Mouse (Mus musculus): ENCODE data around the gene Tenm2. TPM values are rescaled to one million over a fixed set of nuclear protein-coding genes. Genes with fewer than 3 reads are reported as not detected.

The Tenm2 gene
- polyA plus RNA-seq, 1 experiment, result 0.13 TPM

DNA sequence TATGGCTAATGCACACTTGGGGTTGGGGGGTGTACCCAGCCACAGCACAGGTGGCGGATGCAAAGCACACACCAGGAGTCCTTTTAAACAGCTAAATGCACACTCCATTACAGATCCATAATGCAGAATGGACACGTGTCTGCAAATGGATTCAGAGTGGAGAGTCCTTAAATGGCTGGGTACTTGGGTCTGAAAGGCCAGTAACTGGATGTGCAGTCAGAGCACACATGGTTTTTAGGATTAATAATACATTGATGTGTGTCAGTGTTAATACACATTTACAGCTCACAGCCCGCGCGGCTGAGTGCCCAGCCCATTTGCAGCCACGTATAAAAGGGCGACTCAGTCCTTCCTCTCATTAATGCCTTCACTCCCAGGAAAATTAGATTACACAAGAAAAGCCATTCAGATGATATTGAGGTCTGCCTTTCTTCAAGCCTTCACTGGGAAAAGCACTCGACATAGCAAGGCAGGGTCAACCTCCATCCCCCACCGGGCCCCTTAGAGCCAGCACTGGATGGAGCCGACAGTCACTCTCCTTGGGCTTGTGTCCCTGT lies 1073.9 kb downstream of the Tenm2 start:
- 80% methylated on average over 10 of the region's 10 CpGs for WGBS
- TF ChIP-seq CTCF (IDR thresholded peaks at IDR 0.05; ENCODE audit: extremely low read depth, insufficient read length, insufficient replicate concordance, low read depth, low read length), result no peak
- no peak for TF ChIP-seq POLR2A (IDR thresholded peaks at IDR 0.05; ENCODE audit: low read depth, low read length)

DNA sequence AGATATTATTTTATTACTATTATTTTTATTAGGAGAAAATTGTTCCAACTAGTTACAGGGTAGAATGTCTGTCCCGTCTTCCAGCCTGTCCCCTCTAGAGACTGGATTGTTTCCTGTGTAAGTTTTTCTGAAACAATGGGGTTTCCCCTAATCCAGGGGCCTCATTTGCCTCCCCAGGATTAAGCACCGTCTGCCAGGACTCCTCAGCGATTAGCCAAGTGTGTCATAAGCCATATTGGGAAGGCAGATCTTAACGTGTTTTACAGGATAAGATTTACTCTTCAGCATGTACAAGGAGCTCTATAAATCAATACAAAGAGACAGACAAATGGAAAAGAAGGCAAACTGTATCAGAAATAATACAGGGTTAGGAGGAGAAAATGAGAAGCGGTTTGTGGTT lies 1082.3 kb downstream of the Tenm2 start:
- Histone ChIP-seq H3K4me1 (ENCODE audit: control insufficient read depth, insufficient read depth, insufficient read length, low read length) (no peaks in the 10 kb centered on the region), H3K27ac (ENCODE audit: insufficient read depth, low read depth, low read length) (no peak overlapping the region), H3K36me3 (ENCODE audit: control insufficient read depth, insufficient read depth, low read length) (no peaks in the 10 kb centered on the region), H3K4me3 (ENCODE audit: low read depth, low read length) (no peak overlapping the region), H3K27me3 (ENCODE audit: control insufficient read depth, insufficient read depth, low read length) (no peaks in the 10 kb centered on the region)
- WGBS, result 47% methylated on average over 5 of the region's 5 CpGs
- TF ChIP-seq POLR2A (IDR thresholded peaks at IDR 0.05; ENCODE audit: low read depth, low read length) (no peak), CTCF (IDR thresholded peaks at IDR 0.05; ENCODE audit: extremely low read depth, insufficient read length, insufficient replicate concordance, low read depth, low read length) (no peak)

More for the DNA sequence above, 1073.9 kb downstream of the Tenm2 start:
- Histone ChIP-seq H3K27me3 (ENCODE audit: control insufficient read depth, insufficient read depth, low read length) (no peaks in the 10 kb centered on the region), H3K27ac (ENCODE audit: insufficient read depth, low read depth, low read length) (no peak overlapping the region), H3K4me3 (ENCODE audit: low read depth, low read length) (no peak overlapping the region), H3K4me1 (ENCODE audit: control insufficient read depth, insufficient read depth, insufficient read length, low read length) (no peaks in the 10 kb centered on the region), H3K36me3 (ENCODE audit: control insufficient read depth, insufficient read depth, low read length) (no peaks in the 10 kb centered on the region)

DNA sequence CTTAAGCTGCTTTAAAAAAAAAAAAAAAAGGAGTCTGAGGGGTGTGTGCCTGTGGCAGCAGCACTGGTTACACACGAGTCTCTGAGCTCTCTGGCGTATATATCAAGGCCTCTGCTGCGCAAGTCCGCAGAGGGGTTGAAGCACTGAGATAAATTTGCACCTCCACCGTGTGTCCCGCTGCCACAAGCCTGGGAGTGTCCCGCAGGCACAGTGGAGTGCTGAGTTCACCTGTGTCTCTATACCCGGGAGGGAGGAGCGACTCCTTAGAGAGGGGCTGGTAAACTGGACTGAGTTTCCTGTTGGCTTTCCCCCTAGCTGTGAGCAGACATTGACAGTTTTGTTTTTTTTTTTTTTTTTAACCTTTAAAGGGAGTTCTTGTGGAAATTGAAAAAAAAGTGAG lies 1082.8 kb downstream of the Tenm2 start:
- H3K4me1 ChIP-seq (ENCODE audit: control insufficient read depth, insufficient read depth, insufficient read length, low read length), result no peaks in the 10 kb centered on the region
- H3K27me3 ChIP-seq (ENCODE audit: control insufficient read depth, insufficient read depth, low read length), result no peaks in the 10 kb centered on the region
- 17% methylated on average over 9 of the region's 9 CpGs for WGBS
- H3K27ac ChIP-seq (ENCODE audit: insufficient read depth, low read depth, low read length), result no peak overlapping the region
- TF ChIP-seq CTCF (IDR thresholded peaks at IDR 0.05; ENCODE audit: extremely low read depth, insufficient read length, insufficient replicate concordance, low read depth, low read length) (no peak), POLR2A (IDR thresholded peaks at IDR 0.05; ENCODE audit: low read depth, low read length) (no peak)
- no peak overlapping the region for H3K4me3 ChIP-seq (ENCODE audit: low read depth, low read length)
- H3K36me3 ChIP-seq (ENCODE audit: control insufficient read depth, insufficient read depth, low read length), result no peaks in the 10 kb centered on the region

DNA sequence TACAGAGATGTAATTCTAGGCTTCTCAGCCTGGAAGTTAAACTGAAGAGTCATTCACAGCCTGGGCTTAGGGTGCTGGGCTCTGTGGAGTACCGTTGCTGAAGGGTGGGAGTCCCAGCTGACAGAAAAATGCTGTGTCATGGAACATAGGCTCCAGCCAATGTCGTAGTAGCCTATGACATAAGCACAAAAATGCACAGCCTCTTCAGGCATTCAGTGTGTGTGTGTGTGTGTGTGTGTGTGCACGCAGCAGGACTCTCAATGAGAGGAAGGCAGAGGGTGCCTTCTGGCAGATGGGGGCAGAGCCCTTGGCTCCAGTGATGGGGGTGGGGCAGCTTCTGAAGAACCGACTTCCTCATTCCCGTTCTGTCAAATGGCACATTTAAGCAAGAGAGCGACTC lies 1083.5 kb downstream of the Tenm2 start:
- no peak for TF ChIP-seq POLR2A (IDR thresholded peaks at IDR 0.05; ENCODE audit: low read depth, low read length)
- no peak for TF ChIP-seq CTCF (IDR thresholded peaks at IDR 0.05; ENCODE audit: extremely low read depth, insufficient read length, insufficient replicate concordance, low read depth, low read length)
- Histone ChIP-seq H3K27me3 (ENCODE audit: control insufficient read depth, insufficient read depth, low read length) (no peaks in the 10 kb centered on the region), H3K36me3 (ENCODE audit: control insufficient read depth, insufficient read depth, low read length) (no peaks in the 10 kb centered on the region), H3K4me1 (ENCODE audit: control insufficient read depth, insufficient read depth, insufficient read length, low read length) (no peaks in the 10 kb centered on the region), H3K4me3 (ENCODE audit: low read depth, low read length) (no peak overlapping the region), H3K27ac (ENCODE audit: insufficient read depth, low read depth, low read length) (no peak overlapping the region)
- WGBS, result 10% methylated on average over 6 of the region's 6 CpGs

DNA sequence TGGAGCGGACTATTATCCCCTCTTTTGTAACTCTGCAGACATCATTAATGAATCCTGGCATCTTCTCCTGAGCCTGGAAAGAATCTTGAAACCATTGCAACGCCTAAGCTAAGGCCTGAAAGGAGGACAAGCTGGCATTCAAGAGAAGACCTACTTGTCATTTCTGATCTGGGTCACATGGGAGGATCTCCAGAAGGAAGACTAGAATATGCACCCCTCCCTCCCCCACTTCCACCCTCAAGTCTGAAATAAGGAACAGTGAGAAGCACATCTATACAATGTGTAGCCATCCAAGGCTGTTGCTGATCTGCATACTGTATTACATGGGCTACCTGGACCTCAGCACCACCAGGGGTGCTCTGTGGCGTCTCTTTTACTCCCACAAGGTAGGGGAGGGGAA lies 1086.7 kb downstream of the Tenm2 start:
- Histone ChIP-seq H3K4me3 (ENCODE audit: low read depth, low read length) (no peak overlapping the region), H3K27ac (ENCODE audit: insufficient read depth, low read depth, low read length) (no peak overlapping the region), H3K4me1 (ENCODE audit: control insufficient read depth, insufficient read depth, insufficient read length, low read length) (no peaks in the 10 kb centered on the region), H3K27me3 (ENCODE audit: control insufficient read depth, insufficient read depth, low read length) (no peaks in the 10 kb centered on the region), H3K36me3 (ENCODE audit: control insufficient read depth, insufficient read depth, low read length) (no peaks in the 10 kb centered on the region)
- TF ChIP-seq CTCF (IDR thresholded peaks at IDR 0.05; ENCODE audit: extremely low read depth, insufficient read length, insufficient replicate concordance, low read depth, low read length) (no peak), POLR2A (IDR thresholded peaks at IDR 0.05; ENCODE audit: low read depth, low read length) (no peak)
- 61% methylated on average over 3 of the region's 3 CpGs for WGBS

DNA sequence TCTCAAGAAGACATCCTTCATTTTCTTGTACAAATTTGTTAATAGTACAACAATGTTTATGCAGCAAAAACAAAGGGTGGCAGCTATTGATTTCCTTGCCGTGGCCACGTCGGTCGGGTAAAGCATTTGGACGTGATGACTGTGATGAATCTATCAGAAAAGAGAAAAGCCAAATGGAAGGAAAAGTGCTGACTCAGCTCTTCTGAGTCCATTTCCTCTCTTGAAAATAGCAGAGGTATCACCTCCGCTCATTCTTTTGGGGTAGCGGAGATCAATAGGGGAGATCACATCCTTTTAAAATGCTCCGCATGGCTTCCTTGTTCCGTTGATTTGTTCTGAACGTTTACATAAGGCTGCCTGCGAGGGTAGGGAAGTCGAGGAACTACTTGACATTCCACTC lies 1090.7 kb downstream of the Tenm2 start:
- TF ChIP-seq POLR2A (IDR thresholded peaks at IDR 0.05; ENCODE audit: low read depth, low read length) (no peak), CTCF (IDR thresholded peaks at IDR 0.05; ENCODE audit: extremely low read depth, insufficient read length, insufficient replicate concordance, low read depth, low read length) (no peak)
- Histone ChIP-seq H3K36me3 (ENCODE audit: control insufficient read depth, insufficient read depth, low read length) (no peaks in the 10 kb centered on the region), H3K27ac (ENCODE audit: insufficient read depth, low read depth, low read length) (no peak overlapping the region), H3K27me3 (ENCODE audit: control insufficient read depth, insufficient read depth, low read length) (no peaks in the 10 kb centered on the region), H3K4me1 (ENCODE audit: control insufficient read depth, insufficient read depth, insufficient read length, low read length) (no peaks in the 10 kb centered on the region), H3K4me3 (ENCODE audit: low read depth, low read length) (no peak overlapping the region)
- WGBS, result 50% methylated on average over 12 of the region's 12 CpGs

DNA sequence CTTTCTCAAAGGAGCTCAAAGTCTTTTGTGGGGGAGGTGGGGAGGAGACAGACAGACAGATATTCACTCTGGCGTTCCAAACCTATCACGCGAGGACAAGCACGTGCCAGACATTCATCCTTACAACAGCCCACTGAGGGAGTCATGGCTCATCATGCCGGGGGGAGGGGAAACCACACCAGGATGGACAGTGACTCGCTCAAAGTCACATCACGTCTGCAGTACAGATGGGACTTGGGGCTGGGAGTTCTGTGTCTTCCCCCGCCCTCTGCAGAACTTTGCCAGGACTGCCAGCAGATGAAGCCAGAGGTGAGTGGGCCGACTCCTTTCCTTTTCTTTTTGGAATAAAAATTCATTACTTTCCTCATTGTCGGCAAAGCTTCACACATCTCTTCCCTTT lies 1095.4 kb downstream of the Tenm2 start:
- no peaks in the 10 kb centered on the region for H3K27me3 ChIP-seq (ENCODE audit: control insufficient read depth, insufficient read depth, low read length)
- H3K27ac ChIP-seq (ENCODE audit: insufficient read depth, low read depth, low read length), result no peak overlapping the region
- no peaks in the 10 kb centered on the region for H3K36me3 ChIP-seq (ENCODE audit: control insufficient read depth, insufficient read depth, low read length)
- WGBS, result 86% methylated on average over 10 of the region's 10 CpGs
- no peaks in the 10 kb centered on the region for H3K4me1 ChIP-seq (ENCODE audit: control insufficient read depth, insufficient read depth, insufficient read length, low read length)
- no peak for TF ChIP-seq CTCF (IDR thresholded peaks at IDR 0.05; ENCODE audit: extremely low read depth, insufficient read length, insufficient replicate concordance, low read depth, low read length)
- no peak for TF ChIP-seq POLR2A (IDR thresholded peaks at IDR 0.05; ENCODE audit: low read depth, low read length)
- H3K4me3 ChIP-seq (ENCODE audit: low read depth, low read length), result no peak overlapping the region

Measured in small intestine, adult 2 months (tissue).